Mouse (Mus musculus) adrenal gland, adult 2 months (tissue): ENCODE results near the gene Cxcr1. TPM values are rescaled to one million over a fixed set of nuclear protein-coding genes. Genes with fewer than 3 reads are reported as not detected.

Experiments
- microRNA-seq, 2 experiments: library from miRNA; unstranded; fragments of <30 nt; microRNA quantifications; one replicate each; pipeline ENCODE4 v1.2.0; 2021
- polyA plus RNA-seq: library from polyadenylated mRNA; depleted of rRNA; stranded (reverse); fragments of >200 nt; gene quantifications from 2 replicates; pipeline ENCODE4 v1.2.3, GENCODE M21; 2012; rRNA removed
- total RNA-seq, 2 experiments: library from RNA; stranded (reverse); gene quantifications; 2 replicates each; pipeline ENCODE4 v1.2.3; 2021

Gene Cxcr1
- total and polyA plus RNA-seq, 3 experiments, result not detected

Small RNA genes within 50 kb of the gene (microRNA-seq; reads per million reads assigned to microRNA genes)
- 0 reads per million in 2 experiments for gene Mir1928

Other genes starting within 250 kb of the Cxcr1 start
- gene Tns1, start 70.2 kb downstream of the Cxcr1 start, total RNA-seq, result 100 to 1,000 TPM; 424 to 432 TPM
- 523 and 701 TPM in 2 replicates for gene Tns1, start 70.2 kb downstream of the Cxcr1 start, polyA plus RNA-seq
- gene Rufy4, start 69.1 kb downstream of the Cxcr1 start, total RNA-seq, result 1 to 10 TPM; 1.0 to 2.2 TPM
- gene Rufy4, start 69.1 kb downstream of the Cxcr1 start, polyA plus RNA-seq, result 0.45 and 0.90 TPM in 2 replicates
- under 1 TPM in 1 of 2 experiments, not detected in 1; 0.21 TPM for gene Cxcr2, start 40.6 kb downstream of the Cxcr1 start, total RNA-seq
- gene Cxcr2, start 40.6 kb downstream of the Cxcr1 start, polyA plus RNA-seq, result not detected in 2 replicates
- gene Arpc2, start 41.5 kb upstream of the Cxcr1 start, total RNA-seq, result 100 to 1,000 TPM; 180 to 191 TPM
- 108 and 124 TPM in 2 replicates for gene Arpc2, start 41.5 kb upstream of the Cxcr1 start, polyA plus RNA-seq
- gene Gpbar1, start 83.9 kb upstream of the Cxcr1 start, total RNA-seq, result not detected
- 0.43 TPM in 1 of 2 replicates, not detected in the other for gene Gpbar1, start 83.9 kb upstream of the Cxcr1 start, polyA plus RNA-seq
- 100 to 1,000 TPM; 144 to 177 TPM for gene Aamp, start 90.1 kb upstream of the Cxcr1 start, total RNA-seq
- gene Aamp, start 90.1 kb upstream of the Cxcr1 start, polyA plus RNA-seq, result 180 and 188 TPM in 2 replicates
- gene Pnkd, start 90.3 kb upstream of the Cxcr1 start, total RNA-seq, result 10 to 100 TPM; 61.1 to 85.1 TPM
- 92.9 and 106 TPM in 2 replicates for gene Pnkd, start 90.3 kb upstream of the Cxcr1 start, polyA plus RNA-seq
- gene Tmbim1, start 111.0 kb upstream of the Cxcr1 start, total RNA-seq, result 100 to 1,000 TPM in 1 of 2 experiments, 10 to 100 TPM in 1; 98.3 to 115 TPM
- 834 and 852 TPM in 2 replicates for gene Tmbim1, start 111.0 kb upstream of the Cxcr1 start, polyA plus RNA-seq
- gene Catip, start 167.5 kb upstream of the Cxcr1 start, total RNA-seq, result under 1 TPM; 0.29 to 0.69 TPM
- gene Catip, start 167.5 kb upstream of the Cxcr1 start, polyA plus RNA-seq, result 0.24 and 0.51 TPM in 2 replicates
- 10 to 100 TPM; 13.1 to 16.3 TPM for gene Slc11a1, start 180.6 kb upstream of the Cxcr1 start, total RNA-seq
- 39.4 and 50.7 TPM in 2 replicates for gene Slc11a1, start 180.6 kb upstream of the Cxcr1 start, polyA plus RNA-seq
- gene Ctdsp1, start 196.9 kb upstream of the Cxcr1 start, total RNA-seq, result 100 to 1,000 TPM; 169 to 172 TPM
- 195 and 226 TPM in 2 replicates for gene Ctdsp1, start 196.9 kb upstream of the Cxcr1 start, polyA plus RNA-seq
- 1 to 10 TPM in 1 of 2 experiments, under 1 TPM in 1; 0.95 to 1.1 TPM for gene Vil1, start 214.7 kb upstream of the Cxcr1 start, total RNA-seq
- 0.13 and 0.20 TPM in 2 replicates for gene Vil1, start 214.7 kb upstream of the Cxcr1 start, polyA plus RNA-seq